Mouse (Mus musculus) erythroblast, embryonic 14.5 days (primary cell): ENCODE data around the gene Gmds.

ENCODE experiments used
- GATA1 ChIP-seq: IDR thresholded peaks from 2 replicates; pipeline ENCODE4 v1.6.1; 2012; ENCODE audit warnings: low read length, inconsistent platforms, mixed read lengths
- TAL1 ChIP-seq: IDR thresholded peaks from 3 replicates; pipeline ENCODE4 v1.6.1; 2012; ENCODE audit warnings: low read length, inconsistent platforms, mixed read lengths

GRCm38 (mm10) chr13:32297398-32297797 is 41.1 kb downstream of the Gmds start:
- TF ChIP-seq GATA1 (no peak), TAL1 (no peak)
